Mouse (Mus musculus) urinary bladder, adult 2 months (tissue): ENCODE measurements around the gene Gm4559. TPM values are rescaled to one million over a fixed set of nuclear protein-coding genes. Genes with fewer than 3 reads are reported as not detected.
"Not testable (repeated sequence)": the region's sequence is repeated elsewhere in the genome, so short reads cannot be mapped to it uniquely, and the experiment has no call there.

Experiments used
- DNase-seq: peaks from one replicate; pipeline ENCODE4 v3.0.0; 2022; ENCODE audit warnings: low spot score
- polyA plus RNA-seq: library from polyadenylated mRNA; depleted of rRNA; stranded (reverse); fragments of >200 nt; gene quantifications from 2 replicates; pipeline ENCODE4 v1.2.3, GENCODE M21; 2012; rRNA removed

Gm4559 gene
- polyA plus RNA-seq, 1 experiment = not detected

- DNase-seq = peak; percentile 38
These were observed 4.0 kb upstream of the Gm4559 start for GRCm38 (mm10) chr7:142278183-142278582.

DNA sequence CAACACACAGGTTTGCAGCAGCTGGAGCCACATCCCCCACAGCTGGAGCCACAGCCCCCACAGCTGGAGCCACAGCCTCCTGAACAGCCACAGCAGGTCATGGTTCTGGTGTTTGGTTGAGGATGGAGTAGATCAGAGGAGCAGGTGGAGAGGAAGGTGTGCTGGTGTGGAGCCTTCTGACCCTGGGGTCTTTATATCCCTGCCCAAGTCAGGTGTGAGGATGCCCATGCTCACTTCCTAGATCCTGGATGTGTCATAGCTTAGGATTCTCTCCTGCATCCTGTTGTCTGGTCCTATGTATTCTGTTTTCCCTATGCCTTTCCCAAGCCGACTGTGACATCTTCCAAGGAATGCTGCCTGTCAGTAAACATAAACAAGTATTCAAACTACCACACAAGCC lies 15.9 kb downstream of the Gm4559 start, which contains the start of gene Gm2431:
Gm2431 (minus strand) TSS at position 101 of the 400 bp plus-strand sequence.
- not testable (repeated sequence) for DNase-seq

DNA sequence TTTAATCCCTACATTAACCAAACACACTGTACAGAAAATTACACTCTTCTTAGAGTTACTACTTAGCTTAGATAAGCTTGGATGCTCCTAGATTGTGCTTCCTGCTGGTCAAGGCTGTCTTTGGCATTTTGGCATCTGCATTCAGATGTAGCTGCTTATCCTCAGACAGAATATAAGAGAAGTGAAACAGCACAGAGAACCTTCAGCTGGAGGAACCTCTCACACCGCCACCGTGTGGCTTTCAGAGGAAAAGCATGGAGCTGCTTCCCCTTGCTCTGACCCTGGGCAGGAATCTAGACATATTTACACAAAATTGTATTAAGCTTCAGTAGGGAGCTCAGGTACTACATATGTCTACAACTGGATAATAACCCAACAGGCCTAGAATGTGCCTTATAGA lies 18.6 kb downstream of the Gm4559 start:
- DNase-seq = no peak

DNA sequence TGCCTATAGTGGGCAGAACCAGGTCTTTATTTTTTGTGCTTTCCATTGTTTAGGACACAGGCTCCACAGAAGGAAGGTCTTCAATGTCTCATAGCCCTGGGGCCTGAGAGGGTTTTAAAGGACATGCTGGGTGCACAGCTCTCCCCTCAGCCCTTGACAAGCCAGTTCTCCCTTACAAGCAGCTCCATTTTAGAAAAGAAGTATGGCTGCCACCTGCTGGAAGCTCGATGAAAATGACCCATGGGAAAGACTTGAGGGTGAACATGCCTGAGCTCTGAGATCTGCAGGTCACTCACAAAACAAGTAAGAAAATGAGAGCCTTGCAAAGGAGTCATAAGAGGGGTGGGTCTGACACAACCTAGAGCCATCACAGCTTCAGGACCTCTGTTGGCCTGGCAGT lies 24.3 kb downstream of the Gm4559 start:
- no peak for DNase-seq

DNA sequence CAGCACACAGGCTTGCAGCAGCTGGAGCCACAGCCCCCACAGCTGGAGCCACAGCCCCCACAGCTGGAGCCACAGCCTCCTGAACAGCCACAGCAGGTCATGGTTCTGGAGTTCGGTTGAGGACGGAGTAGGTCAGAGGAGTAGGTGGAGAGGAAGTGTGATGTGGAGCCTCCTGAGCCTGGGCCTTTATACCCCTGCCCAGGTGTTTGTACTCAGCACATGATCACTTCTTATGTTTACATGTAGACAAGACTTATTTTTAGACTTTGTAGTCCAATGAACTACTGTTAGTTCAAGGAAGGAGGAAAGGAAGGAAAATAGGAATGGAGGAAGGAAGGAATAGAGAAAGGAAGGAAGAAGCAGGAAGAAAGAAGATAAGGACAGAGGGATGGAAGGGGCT lies 33.2 kb downstream of the Gm4559 start, which contains the start of gene Gm40460:
Gm40460 (minus strand) TSS at position 101 of the 400 bp plus-strand sequence.
- no peak for DNase-seq

GRCm38 (mm10) chr7:142231540-142231939 lies 42.6 kb downstream of the Gm4559 start:
- no peak for DNase-seq

GRCm38 (mm10) chr7:142229871-142230270 lies 44.3 kb downstream of the Gm4559 start, which contains the start of gene Krtap5-5:
TSS of gene Krtap5-5 (minus strand) at chr7:142229971.
- DNase-seq = not testable (repeated sequence)

DNA sequence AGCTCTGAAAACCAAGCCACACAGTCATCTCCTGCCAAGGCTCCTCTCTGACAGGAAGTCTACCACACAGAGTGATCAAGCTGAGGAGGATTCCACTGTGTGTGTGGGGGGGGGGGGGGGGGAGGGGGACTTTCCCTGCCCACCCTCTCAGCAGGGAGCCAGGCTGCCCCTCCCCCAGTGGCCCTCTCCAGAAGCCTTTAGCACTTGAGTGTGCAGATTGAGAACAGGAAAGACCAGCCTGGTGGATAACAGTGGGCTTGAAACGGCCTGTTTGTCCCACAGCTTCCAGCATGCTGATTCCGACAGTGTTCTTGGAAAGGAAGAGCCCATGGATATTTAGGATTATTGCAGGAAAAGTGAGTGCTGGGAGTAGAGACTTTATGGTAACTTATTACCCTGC lies 49.6 kb downstream of the Gm4559 start:
- DNase-seq = no peak

Other genes with a start within 250 kb of the Gm4559 start
- gene Mob2, start 213.3 kb downstream of the Gm4559 start, polyA plus RNA-seq = 91.8 and 102 TPM in 2 replicates
- 4.1 and 5.0 TPM in 2 replicates for gene Dusp8, start 178.5 kb downstream of the Gm4559 start, polyA plus RNA-seq
- not detected in 2 replicates for gene Gm45618, start 153.6 kb downstream of the Gm4559 start, polyA plus RNA-seq
- not detected in 2 replicates for gene Gm39115, start 138.3 kb downstream of the Gm4559 start, polyA plus RNA-seq
- gene Gm45337, start 129.8 kb downstream of the Gm4559 start, polyA plus RNA-seq = not detected in 2 replicates
- gene Gm29735, start 117.2 kb downstream of the Gm4559 start, polyA plus RNA-seq = not detected in 2 replicates
- gene Gm4553, start 108.6 kb downstream of the Gm4559 start, polyA plus RNA-seq = not detected in 2 replicates
- gene Krtap5-2, start 98.4 kb downstream of the Gm4559 start, polyA plus RNA-seq = not detected in 2 replicates
- not detected in 2 replicates for gene Gm10153, start 84.0 kb downstream of the Gm4559 start, polyA plus RNA-seq
- not detected in 2 replicates for gene Krtap5-3, start 73.0 kb downstream of the Gm4559 start, polyA plus RNA-seq
- gene Gm7579, start 62.5 kb downstream of the Gm4559 start, polyA plus RNA-seq = not detected in 2 replicates
- not detected in 2 replicates for gene Krtap5-5, start 44.4 kb downstream of the Gm4559 start, polyA plus RNA-seq
- gene Gm40460, start 33.3 kb downstream of the Gm4559 start, polyA plus RNA-seq = not detected in 2 replicates
- not detected in 2 replicates for gene Gm2431, start 16.0 kb downstream of the Gm4559 start, polyA plus RNA-seq
- gene Krtap5-1, start 22.8 kb upstream of the Gm4559 start, polyA plus RNA-seq = not detected in 2 replicates
- gene Krtap5-4, start 29.2 kb upstream of the Gm4559 start, polyA plus RNA-seq = not detected in 2 replicates
- 35.2 and 36.2 TPM in 2 replicates for gene Ifitm10, start 99.4 kb upstream of the Gm4559 start, polyA plus RNA-seq
- 2.0 and 2.2 TPM in 2 replicates for gene Gm49369, start 108.3 kb upstream of the Gm4559 start, polyA plus RNA-seq
- 836 and 938 TPM in 2 replicates for gene Ctsd, start 113.7 kb upstream of the Gm4559 start, polyA plus RNA-seq
- 316 and 420 TPM in 2 replicates for gene Syt8, start 160.5 kb upstream of the Gm4559 start, polyA plus RNA-seq
- 39.4 and 48.2 TPM in 2 replicates for gene Tnni2, start 167.4 kb upstream of the Gm4559 start, polyA plus RNA-seq
- gene Lsp1, start 186.4 kb upstream of the Gm4559 start, polyA plus RNA-seq = 379 and 420 TPM in 2 replicates
- 74.3 and 79.9 TPM in 2 replicates for gene Tnnt3, start 224.5 kb upstream of the Gm4559 start, polyA plus RNA-seq